Mouse (Mus musculus) small intestine, adult 2 months (tissue): ENCODE results near the gene Ccl1.

ENCODE experiments used
- CTCF ChIP-seq: fragments of 200-500 bp; IDR thresholded peaks from 2 replicates; pipeline ENCODE4 v1.5.1; 2012; ENCODE audit warnings: low read depth, mild to moderate bottlenecking, control low read depth, inconsistent platforms, low read length, moderate library complexity, mixed read lengths; ENCODE audit not compliant: insufficient replicate concordance, insufficient read length; ENCODE audit errors: extremely low read depth
- POLR2A ChIP-seq: fragments of 200-500 bp; IDR thresholded peaks from 2 replicates; pipeline ENCODE4 v1.6.1; 2012; ENCODE audit warnings: low read depth, mild to moderate bottlenecking, control low read depth, inconsistent platforms, low read length, moderate library complexity

GRCm38 (mm10) chr11:82174794-82175193, 130.7 kb downstream of the Ccl1 start:
- TF ChIP-seq POLR2A (no peak), CTCF (peak; percentile 74; the same call in 1 of the 2 replicates)
